Mouse (Mus musculus): ENCODE measurements at regions not wholly inside any gene's neighbourhood (a gene's known extent, or its start where the extent isn't known, plus 50 kb on each side); places are given as distances from the start of the nearest gene placed in this dataset.
A peak's percentile ranks its signal among the peaks of the same experiment; 100 is the strongest.

GRCm38 (mm10) chr2:45258897-45259296 is 141.7 kb upstream of the Zeb2 start:
- no peak for DNase-seq
- H3K27ac ChIP-seq (ENCODE audit: insufficient read depth, low read depth, low read length): no peak overlapping the region
- TF ChIP-seq CTCF (conservative IDR thresholded peaks at IDR 0.05; ENCODE audit: insufficient read depth, insufficient read length, low read depth, low read length): no peak
- TF ChIP-seq POLR2A (IDR thresholded peaks at IDR 0.05; ENCODE audit: low read depth, low read length): no peak

DNA sequence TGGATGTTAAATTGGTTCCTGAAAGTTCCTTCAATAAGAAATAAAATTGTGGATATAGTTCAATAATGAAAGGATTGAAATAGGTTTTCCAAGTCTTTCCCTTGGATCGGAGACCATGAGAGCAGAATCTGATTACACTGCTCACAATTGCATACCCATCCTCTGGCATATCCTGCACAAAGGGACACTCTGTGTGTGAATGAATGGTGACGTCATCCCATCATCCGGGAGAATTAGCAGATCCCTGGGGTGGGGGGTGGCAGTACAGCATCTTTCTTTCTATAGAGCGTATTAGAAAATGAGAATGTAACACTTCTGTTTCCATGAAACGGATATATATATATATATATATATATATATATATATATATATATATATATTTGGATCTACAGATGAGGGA is 139.2 kb upstream of the Zeb2 start:
- Histone ChIP-seq H3K27me3 (replicated peaks; ENCODE audit: control insufficient read depth, insufficient read depth, low read length) (no peaks in the 10 kb centered on the region), H3K4me1 (ENCODE audit: control insufficient read depth, insufficient read depth, low read length) (peaks cover 7% of the 10 kb centered on the region; the same call in 1 of the 2 replicates), H3K4me3 (ENCODE audit: insufficient read depth, low read depth, low read length) (no peak overlapping the region), H3K36me3 (ENCODE audit: control insufficient read depth, insufficient read depth, low read length) (no peaks in the 10 kb centered on the region), H3K27ac (ENCODE audit: insufficient read depth, low read depth, low read length) (no peak overlapping the region)
- TF ChIP-seq CTCF (conservative IDR thresholded peaks at IDR 0.05; ENCODE audit: insufficient read depth, insufficient read length, low read depth, low read length) (no peak), POLR2A (IDR thresholded peaks at IDR 0.05; ENCODE audit: low read depth, low read length) (no peak)
- DNase-seq: no peak
- 92% methylated on average over 5 of the region's 5 CpGs for WGBS

More at GRCm38 (mm10) chr2:45258897-45259296, 141.7 kb upstream of the Zeb2 start:
- Histone ChIP-seq H3K4me1 (ENCODE audit: control insufficient read depth, insufficient read depth, low read length) (peaks cover 2% of the 10 kb centered on the region; the same call in 1 of the 2 replicates), H3K4me3 (ENCODE audit: insufficient read depth, low read depth, low read length) (no peak overlapping the region), H3K36me3 (ENCODE audit: control insufficient read depth, insufficient read depth, low read length) (no peaks in the 10 kb centered on the region), H3K27me3 (replicated peaks; ENCODE audit: control insufficient read depth, insufficient read depth, low read length) (no peaks in the 10 kb centered on the region)
- 81% methylated on average over 3 of the region's 3 CpGs for WGBS

DNA sequence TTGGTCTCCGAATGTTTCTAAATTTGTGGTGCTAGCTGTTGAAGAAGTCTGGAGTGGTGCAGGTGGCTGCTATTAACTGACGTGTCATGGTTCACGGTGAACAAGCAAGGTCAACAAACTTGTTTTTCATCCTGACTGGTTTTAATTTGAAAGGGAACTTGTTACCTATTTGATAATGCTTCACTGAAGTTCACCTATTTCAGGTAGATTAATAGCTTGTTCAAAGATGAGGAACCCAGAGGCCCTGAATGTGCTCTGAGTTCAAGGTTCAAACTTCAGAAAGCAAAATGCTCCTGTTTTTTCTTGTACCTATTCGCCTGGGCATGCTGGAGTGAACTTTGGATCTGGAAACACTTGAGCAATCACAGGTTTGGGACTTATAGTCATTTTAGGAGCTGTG is 136.7 kb upstream of the Zeb2 start:
- TF ChIP-seq POLR2A (IDR thresholded peaks at IDR 0.05; ENCODE audit: low read depth, low read length) (no peak), CTCF (conservative IDR thresholded peaks at IDR 0.05; ENCODE audit: insufficient read depth, insufficient read length, low read depth, low read length) (no peak)
- 33% methylated on average over 4 of the region's 4 CpGs for WGBS
- H3K36me3 ChIP-seq (ENCODE audit: control insufficient read depth, insufficient read depth, low read length): no peaks in the 10 kb centered on the region
- no peak overlapping the region for H3K4me3 ChIP-seq (ENCODE audit: insufficient read depth, low read depth, low read length)
- H3K4me1 ChIP-seq (ENCODE audit: control insufficient read depth, insufficient read depth, low read length): peaks cover 7% of the 10 kb centered on the region; the same call in 1 of the 2 replicates
- H3K27ac ChIP-seq (ENCODE audit: insufficient read depth, low read depth, low read length): peak overlapping the region; percentile 64; the same call in 1 of the 2 replicates
- H3K27me3 ChIP-seq (replicated peaks; ENCODE audit: control insufficient read depth, insufficient read depth, low read length): no peaks in the 10 kb centered on the region
- peak; percentile 93 for DNase-seq

DNA sequence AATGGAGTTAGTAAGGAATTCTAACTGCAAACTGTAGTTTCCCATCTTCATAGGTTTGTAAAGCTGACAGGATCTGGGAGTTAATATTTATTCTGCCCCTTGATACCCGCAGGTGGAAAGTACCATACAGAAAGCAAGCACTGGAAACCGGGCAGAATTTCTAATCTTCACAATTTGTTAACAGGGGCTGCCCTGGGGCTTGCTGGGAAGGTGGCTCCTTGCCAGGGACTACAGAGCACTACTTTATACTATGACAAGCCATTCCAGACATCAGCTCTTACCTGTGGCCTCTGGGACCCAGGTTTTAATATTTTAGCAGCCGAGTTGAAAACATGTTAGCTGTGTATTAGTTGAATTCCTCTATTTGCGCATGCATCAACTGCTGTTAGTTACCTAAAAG is 135.1 kb upstream of the Zeb2 start:
- no peak for TF ChIP-seq CTCF (conservative IDR thresholded peaks at IDR 0.05; ENCODE audit: insufficient read depth, insufficient read length, low read depth, low read length)
- no peak for TF ChIP-seq POLR2A (IDR thresholded peaks at IDR 0.05; ENCODE audit: low read depth, low read length)
- H3K4me1 ChIP-seq (ENCODE audit: control insufficient read depth, insufficient read depth, low read length): peaks cover 7% of the 10 kb centered on the region; the same call in 1 of the 2 replicates
- 53% methylated on average over 4 of the region's 4 CpGs for WGBS
- no peaks in the 10 kb centered on the region for H3K27me3 ChIP-seq (replicated peaks; ENCODE audit: control insufficient read depth, insufficient read depth, low read length)
- H3K27ac ChIP-seq (ENCODE audit: insufficient read depth, low read depth, low read length): peak overlapping the region; percentile 84
- peak; percentile 81 for DNase-seq
- H3K4me3 ChIP-seq (ENCODE audit: insufficient read depth, low read depth, low read length): no peak overlapping the region
- H3K36me3 ChIP-seq (ENCODE audit: control insufficient read depth, insufficient read depth, low read length): no peaks in the 10 kb centered on the region

- no peak for DNase-seq
- no peaks in the 10 kb centered on the region for H3K36me3 ChIP-seq (ENCODE audit: control insufficient read depth, insufficient read depth, low read length)
- no peaks in the 10 kb centered on the region for H3K27me3 ChIP-seq (replicated peaks; ENCODE audit: control insufficient read depth, insufficient read depth, low read length)
- peaks cover 7% of the 10 kb centered on the region; the same call in 1 of the 2 replicates for H3K4me1 ChIP-seq (ENCODE audit: control insufficient read depth, insufficient read depth, low read length)
- H3K4me3 ChIP-seq (ENCODE audit: insufficient read depth, low read depth, low read length): no peak overlapping the region
- no peak overlapping the region for H3K27ac ChIP-seq (ENCODE audit: insufficient read depth, low read depth, low read length)
- WGBS: 82% methylated on average over 1 of the region's 1 CpGs
- no peak for TF ChIP-seq CTCF (conservative IDR thresholded peaks at IDR 0.05; ENCODE audit: insufficient read depth, insufficient read length, low read depth, low read length)
- no peak for TF ChIP-seq POLR2A (IDR thresholded peaks at IDR 0.05; ENCODE audit: low read depth, low read length)
These were observed 132.5 kb upstream of the Zeb2 start for GRCm38 (mm10) chr2:45249658-45250057.

DNA sequence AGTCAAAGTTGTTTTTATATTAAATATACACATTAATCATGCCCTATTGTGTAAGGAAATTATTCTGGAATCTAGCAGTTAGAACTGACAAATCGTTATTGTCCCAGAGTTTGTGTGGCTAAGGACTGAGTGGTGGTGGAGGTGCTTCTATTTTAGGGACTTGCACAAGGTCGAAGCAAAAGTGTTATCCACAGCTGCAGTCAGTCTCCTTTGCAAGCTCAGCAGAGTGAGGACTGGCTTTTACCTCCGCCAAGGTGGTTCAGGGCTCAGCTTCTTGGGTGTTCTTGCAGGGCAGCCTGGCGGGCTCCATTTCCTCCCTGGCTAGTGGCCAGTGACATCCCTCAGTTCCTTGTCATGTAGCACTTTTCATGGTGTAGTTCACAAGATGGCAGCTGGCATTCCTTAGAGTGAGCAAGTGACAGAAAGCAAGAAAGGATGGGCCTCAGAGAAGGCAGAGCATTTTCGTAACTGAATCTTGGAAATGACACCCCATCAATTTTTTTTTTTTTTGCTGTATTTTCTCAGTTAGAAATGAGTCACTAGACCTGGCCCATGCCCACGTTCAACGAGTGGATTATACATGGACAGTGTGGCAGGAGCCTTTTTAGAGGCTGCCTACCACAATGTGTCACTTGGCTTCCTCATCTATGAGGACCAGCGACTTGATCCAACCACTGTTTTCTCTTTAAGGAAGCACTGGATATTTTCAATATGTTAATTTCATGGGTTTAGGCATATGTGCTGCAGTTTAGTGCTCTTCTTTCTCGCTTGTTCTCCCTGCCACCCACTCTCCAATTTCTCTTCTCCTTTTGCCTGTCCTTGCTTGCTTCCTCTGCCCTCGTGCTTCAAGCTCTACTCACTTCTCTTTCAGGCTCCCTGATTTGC is 129.1 kb upstream of the Zeb2 start:
- TF ChIP-seq CTCF (conservative IDR thresholded peaks at IDR 0.05; ENCODE audit: insufficient read depth, insufficient read length, low read depth, low read length): no peak
- no peak for TF ChIP-seq POLR2A (IDR thresholded peaks at IDR 0.05; ENCODE audit: low read depth, low read length)
- Histone ChIP-seq H3K27ac (ENCODE audit: insufficient read depth, low read depth, low read length) (no peak overlapping the region), H3K27me3 (replicated peaks; ENCODE audit: control insufficient read depth, insufficient read depth, low read length) (no peaks in the 10 kb centered on the region), H3K4me1 (ENCODE audit: control insufficient read depth, insufficient read depth, low read length) (no peaks in the 10 kb centered on the region), H3K4me3 (ENCODE audit: insufficient read depth, low read depth, low read length) (no peak overlapping the region), H3K36me3 (ENCODE audit: control insufficient read depth, insufficient read depth, low read length) (no peaks in the 10 kb centered on the region)
- WGBS: 81% methylated on average over 10 of the region's 10 CpGs
- no peak for DNase-seq

- Histone ChIP-seq H3K4me1 (ENCODE audit: control insufficient read depth, insufficient read depth, low read length) (no peaks in the 10 kb centered on the region), H3K4me3 (ENCODE audit: insufficient read depth, low read depth, low read length) (no peak overlapping the region), H3K27ac (ENCODE audit: insufficient read depth, low read depth, low read length) (no peak overlapping the region), H3K27me3 (replicated peaks; ENCODE audit: control insufficient read depth, insufficient read depth, low read length) (no peaks in the 10 kb centered on the region), H3K36me3 (ENCODE audit: control insufficient read depth, insufficient read depth, low read length) (no peaks in the 10 kb centered on the region)
- WGBS: 81% methylated on average over 1 of the region's 1 CpGs
- TF ChIP-seq POLR2A (IDR thresholded peaks at IDR 0.05; ENCODE audit: low read depth, low read length) (no peak), CTCF (conservative IDR thresholded peaks at IDR 0.05; ENCODE audit: insufficient read depth, insufficient read length, low read depth, low read length) (no peak)
- no peak for DNase-seq
These were observed 128.3 kb upstream of the Zeb2 start for GRCm38 (mm10) chr2:45245506-45245905.

All from kidney, adult 2 months (tissue).